Mouse (Mus musculus): ENCODE data around the gene Xdh. TPM values are rescaled to one million over a fixed set of nuclear protein-coding genes. Genes with fewer than 3 reads are reported as not detected.

Gene Xdh
- total and polyA plus RNA-seq, 3 experiments, result 0.17 TPM; not detected in 2

GRCm38 (mm10) chr17:73836601-73837000 lies 113.4 kb downstream of the Xdh start:
- H3K4me2 ChIP-seq (ENCODE audit: insufficient read depth, low read depth, poor library complexity, severe bottlenecking), result no peak overlapping the region
- dilution Hi-C loops (cut with MboI; ENCODE audit: extremely low pct_ligation_motif_present, extremely low pct_unique_long_range_greater_than_20kb, low sequenced_read_pairs), result no loop called here
- H3K4me3 ChIP-seq (replicated peaks in 1 of 3; ENCODE audit: low read depth in 2 of 3, low read length in 2 of 3, poor library complexity in 1 of 3), result no peak overlapping the region
- H3K9me3 ChIP-seq (replicated peaks; ENCODE audit: low read length), result no peaks in the 10 kb centered on the region
- in situ Hi-C loops (cut with MboI; ENCODE audit: low pct_ligation_motif_present, low pct_unique_long_range_greater_than_20kb, low sequenced_read_pairs), result no loop called here
- TF ChIP-seq JUN (IDR thresholded peaks at IDR 0.05; ENCODE audit: insufficient read depth, low read depth, low read length), result no peak
- TF ChIP-seq CHD2 (IDR thresholded peaks at IDR 0.05; ENCODE audit: low read length), result no peak
- TF ChIP-seq POLR2AphosphoS2 (IDR thresholded peaks at IDR 0.05; ENCODE audit: low read depth, low read length), result no peak
- no peak for TF ChIP-seq CTCF (conservative IDR thresholded peaks at IDR 0.05 in 1 of 2, IDR thresholded peaks at IDR 0.05 in 1 of 2; ENCODE audit: low read depth in 2 of 2, low read length in 2 of 2)
- TF ChIP-seq MYC (IDR thresholded peaks at IDR 0.05; ENCODE audit: low read depth, low read length), result no peak
- no peak for TF ChIP-seq GABPA (IDR thresholded peaks at IDR 0.05; ENCODE audit: insufficient replicate concordance, low read depth, low read length)
- TF ChIP-seq SIN3A (IDR thresholded peaks at IDR 0.05; ENCODE audit: low read length), result no peak
- peaks cover 0 to 15% of the 10 kb centered on the region in 2 experiments for H3K36me3 ChIP-seq (replicated peaks in 1 of 2; ENCODE audit: control insufficient read depth in 1 of 2, insufficient read depth in 1 of 2, low read length in 1 of 2)
- no peak for DNase-seq (ENCODE audit: extremely low read depth)
- no peak overlapping the region for H3K9ac ChIP-seq (ENCODE audit: insufficient read depth, low read depth)
- H3K4me1 ChIP-seq (ENCODE audit: control insufficient read depth in 1 of 2, insufficient read depth in 2 of 2), result peaks cover 0 to 16% of the 10 kb centered on the region in 2 experiments; a peak in 2 of 4 replicates
- no peaks in the 10 kb centered on the region for H3K27me3 ChIP-seq (replicated peaks)
- no peak overlapping the region for H3K27ac ChIP-seq (ENCODE audit: insufficient read depth, low read depth)
- H3K79me2 ChIP-seq (replicated peaks; ENCODE audit: control insufficient read depth, extremely low read depth, insufficient read depth, poor library complexity, severe bottlenecking), result no peaks in the 10 kb centered on the region

Other genes with a start within 250 kb of the Xdh start
- gene Galnt14, start 239.7 kb downstream of the Xdh start, total RNA-seq (2012; rRNA removed), result 3.4 and 5.8 TPM in 2 replicates
- 0.88 and 1.0 TPM in 2 replicates for gene Galnt14, start 239.7 kb downstream of the Xdh start, total RNA-seq (2014; rRNA removed)
- gene Galnt14, start 239.7 kb downstream of the Xdh start, polyA plus RNA-seq (2012; ENCODE audit: insufficient read length, low read depth), result 2.0 and 2.4 TPM in 2 replicates
- gene Ehd3, start 146.1 kb downstream of the Xdh start, total RNA-seq (2012; rRNA removed), result 11.0 and 12.2 TPM in 2 replicates
- 26.5 and 26.8 TPM in 2 replicates for gene Ehd3, start 146.1 kb downstream of the Xdh start, total RNA-seq (2014; rRNA removed)
- 35.9 and 37.0 TPM in 2 replicates for gene Ehd3, start 146.1 kb downstream of the Xdh start, polyA plus RNA-seq (2012; ENCODE audit: insufficient read length, low read depth)
- gene Srd5a2, start 97.7 kb upstream of the Xdh start, total RNA-seq (2012; rRNA removed), result not detected in 2 replicates
- not detected in 2 replicates for gene Srd5a2, start 97.7 kb upstream of the Xdh start, total RNA-seq (2014; rRNA removed)
- not detected in 2 replicates for gene Srd5a2, start 97.7 kb upstream of the Xdh start, polyA plus RNA-seq (2012; ENCODE audit: insufficient read length, low read depth)